Mouse (Mus musculus) embryonic fibroblast, embryonic 13.5 days (primary cell): ENCODE data around the gene Lrp8.

Experiments used
- CTCF ChIP-seq: IDR thresholded peaks from 2 replicates; pipeline ENCODE4 v1.5.1; 2011; ENCODE audit warnings: mild to moderate bottlenecking, control low read depth, low read length, moderate library complexity, borderline replicate concordance; ENCODE audit not compliant: insufficient read depth
- POLR2A ChIP-seq: IDR thresholded peaks from 2 replicates; pipeline ENCODE4 v1.6.1; 2011; ENCODE audit warnings: low read depth, mild to moderate bottlenecking, control low read depth, low read length, moderate library complexity

- no peak for TF ChIP-seq POLR2A
- no peak for TF ChIP-seq CTCF
Measured at GRCm38 (mm10) chr4:107765196-107765813, 36.8 kb upstream of the Lrp8 start.
